Mouse (Mus musculus) testis, adult 2 months (tissue): ENCODE data around the gene Otoa. TPM values are rescaled to one million over a fixed set of nuclear protein-coding genes. Genes with fewer than 3 reads are reported as not detected.

ENCODE experiments used
- H3K27ac ChIP-seq: fragments of 200-500 bp; 2 replicates; pipeline ENCODE4 v1.5.1; 2012; ENCODE audit warnings: low read depth, low read length; ENCODE audit not compliant: control insufficient read depth, insufficient read depth
- H3K27me3 ChIP-seq: fragments of 200-500 bp; 2 replicates; pipeline ENCODE4 v1.6.1; 2012; ENCODE audit warnings: mild to moderate bottlenecking, low read length, moderate library complexity; ENCODE audit not compliant: control insufficient read depth, insufficient read depth
- H3K36me3 ChIP-seq: fragments of 200-500 bp; 2 replicates; pipeline ENCODE4 v1.6.1; 2012; ENCODE audit warnings: mild to moderate bottlenecking, low read length; ENCODE audit not compliant: control insufficient read depth, insufficient read depth
- H3K4me1 ChIP-seq: fragments of 200-500 bp; 2 replicates; pipeline ENCODE4 v1.6.1; 2012; ENCODE audit warnings: low read length; ENCODE audit not compliant: control insufficient read depth, insufficient read depth
- H3K4me3 ChIP-seq: fragments of 200-500 bp; 2 replicates; pipeline ENCODE4 v1.5.1; 2012; ENCODE audit warnings: low read depth, mild to moderate bottlenecking, low read length, moderate library complexity, mixed read lengths; ENCODE audit not compliant: control insufficient read depth
- CTCF ChIP-seq: fragments of 200-500 bp; IDR thresholded peaks from 2 replicates; pipeline ENCODE4 v1.5.1; 2012; ENCODE audit warnings: low read depth, mild to moderate bottlenecking, inconsistent platforms, low read length, moderate library complexity; ENCODE audit not compliant: control insufficient read depth, insufficient read depth, insufficient replicate concordance
- POLR2A ChIP-seq: fragments of 200-500 bp; IDR thresholded peaks from 2 replicates; pipeline ENCODE4 v1.6.1; 2012; ENCODE audit warnings: low read depth, mild to moderate bottlenecking, inconsistent platforms, low read length, moderate library complexity; ENCODE audit not compliant: control insufficient read depth
- polyA plus RNA-seq: library from polyadenylated mRNA; depleted of rRNA; stranded (reverse); fragments of >200 nt; gene quantifications from 2 replicates; pipeline ENCODE4 v1.2.3, GENCODE M21; 2012

Otoa gene
- polyA plus RNA-seq, 1 experiment = 0.23 TPM

GRCm38 (mm10) chr7:121043510-121043909 lies 37.9 kb upstream of the Otoa start:
- Histone ChIP-seq H3K36me3 (no peaks in the 10 kb centered on the region), H3K27me3 (no peaks in the 10 kb centered on the region), H3K4me3 (no peak overlapping the region), H3K27ac (no peak overlapping the region), H3K4me1 (no peaks in the 10 kb centered on the region)
- TF ChIP-seq POLR2A (no peak), CTCF (no peak)

- H3K4me3 ChIP-seq = no peak overlapping the region
- H3K27me3 ChIP-seq = no peaks in the 10 kb centered on the region
- TF ChIP-seq CTCF (no peak), POLR2A (no peak)
- no peak overlapping the region for H3K27ac ChIP-seq
- no peaks in the 10 kb centered on the region for H3K4me1 ChIP-seq
- H3K36me3 ChIP-seq = no peaks in the 10 kb centered on the region
These were observed 37.2 kb upstream of the Otoa start for GRCm38 (mm10) chr7:121044251-121044650.

- no peak overlapping the region for H3K4me3 ChIP-seq
- TF ChIP-seq POLR2A (no peak), CTCF (no peak)
These were observed 35.6 kb upstream of the Otoa start for GRCm38 (mm10) chr7:121045671-121046453.

GRCm38 (mm10) chr7:121047624-121048023 lies 33.8 kb upstream of the Otoa start:
- Histone ChIP-seq H3K36me3 (peaks cover 2% of the 10 kb centered on the region), H3K4me3 (no peak overlapping the region), H3K27ac (no peak overlapping the region), H3K27me3 (no peaks in the 10 kb centered on the region), H3K4me1 (no peaks in the 10 kb centered on the region)
- no peak for TF ChIP-seq CTCF
- no peak for TF ChIP-seq POLR2A

More at GRCm38 (mm10) chr7:121045671-121046453, 35.6 kb upstream of the Otoa start:
- no peak overlapping the region for H3K27ac ChIP-seq
- H3K4me1 ChIP-seq = no peaks in the 10 kb centered on the region
- no peaks in the 10 kb centered on the region for H3K27me3 ChIP-seq
- peaks cover 2% of the 10 kb centered on the region for H3K36me3 ChIP-seq

GRCm38 (mm10) chr7:121053071-121053470 lies 28.4 kb upstream of the Otoa start:
- H3K27me3 ChIP-seq = no peaks in the 10 kb centered on the region
- no peak overlapping the region for H3K4me3 ChIP-seq
- TF ChIP-seq CTCF (no peak), POLR2A (no peak)
- peaks cover 2% of the 10 kb centered on the region for H3K36me3 ChIP-seq
- no peak overlapping the region for H3K27ac ChIP-seq
- no peaks in the 10 kb centered on the region for H3K4me1 ChIP-seq

GRCm38 (mm10) chr7:121059477-121060218 lies 21.8 kb upstream of the Otoa start:
- Histone ChIP-seq H3K4me1 (no peaks in the 10 kb centered on the region), H3K4me3 (no peak overlapping the region), H3K27me3 (no peaks in the 10 kb centered on the region), H3K36me3 (no peaks in the 10 kb centered on the region; the same call in 1 of the 2 replicates), H3K27ac (no peak overlapping the region)
- no peak for TF ChIP-seq CTCF
- TF ChIP-seq POLR2A = no peak

GRCm38 (mm10) chr7:121064309-121064708 lies 17.1 kb upstream of the Otoa start:
- TF ChIP-seq CTCF (no peak), POLR2A (no peak)
- Histone ChIP-seq H3K27ac (no peak overlapping the region), H3K4me3 (no peak overlapping the region), H3K27me3 (no peaks in the 10 kb centered on the region), H3K4me1 (no peaks in the 10 kb centered on the region), H3K36me3 (no peaks in the 10 kb centered on the region)

- H3K4me3 ChIP-seq = no peak overlapping the region
- H3K27me3 ChIP-seq = no peaks in the 10 kb centered on the region
- no peak for TF ChIP-seq CTCF
- no peak for TF ChIP-seq POLR2A
- H3K4me1 ChIP-seq = no peaks in the 10 kb centered on the region
- no peaks in the 10 kb centered on the region for H3K36me3 ChIP-seq
- no peak overlapping the region for H3K27ac ChIP-seq
These were observed 10.2 kb upstream of the Otoa start for GRCm38 (mm10) chr7:121071276-121071675.
